Mouse (Mus musculus): ENCODE data around the gene Aars.
A peak's percentile ranks its signal among the peaks of the same experiment; 100 is the strongest.

Aars gene

GRCm38 (mm10) chr8:111094719-111095302 lies 61.9 kb downstream of the Aars start:
- peak; percentile 13 for DNase-seq (ENCODE audit: low spot score)
